Mouse (Mus musculus) kidney, postnatal 0 days (tissue): Measurements from ENCODE around the gene Myo1b. TPM values are rescaled to one million over a fixed set of nuclear protein-coding genes. Genes with fewer than 3 reads are reported as not detected.

Experiments
- ATAC-seq: fragments of 200-750 bp; cut with Nextera tagmentation; replicated peaks from 2 replicates; pipeline ENCODE4 v1.8.0; 2017; ENCODE audit warnings: low read depth, moderate number of reproducible peaks, moderate TSS enrichment, moderate library complexity; ENCODE audit not compliant: low FRiP score
- DNase-seq: peaks from one replicate; pipeline ENCODE4 v3.0.0-alpha.2; 2016; ENCODE audit warnings: low spot score
- H3K27ac ChIP-seq: fragments of 300-500 bp; sonication (generic); 2 replicates; pipeline ENCODE4 v1.5.1; 2014; ENCODE audit warnings: mild to moderate bottlenecking
- H3K27me3 ChIP-seq: fragments of 300-500 bp; sonication (generic); 2 replicates; pipeline ENCODE4 v1.6.1; 2014; ENCODE audit warnings: low read length, mixed read lengths; ENCODE audit not compliant: insufficient read depth
- H3K36me3 ChIP-seq: fragments of 300-500 bp; sonication (generic); 2 replicates; pipeline ENCODE4 v1.6.1; 2014; ENCODE audit warnings: low read length, mixed read lengths; ENCODE audit not compliant: insufficient read depth
- H3K4me1 ChIP-seq: fragments of 300-500 bp; sonication (generic); replicated peaks from 2 replicates; pipeline ENCODE4 v1.6.1; 2014; ENCODE audit warnings: antibody characterized with exemption, low read length, mixed read lengths; ENCODE audit not compliant: insufficient read depth
- H3K4me2 ChIP-seq: fragments of 300-500 bp; sonication (generic); 2 replicates; pipeline ENCODE4 v1.6.1; 2014; ENCODE audit warnings: mild to moderate bottlenecking, low read length, moderate library complexity, mixed read lengths
- H3K4me3 ChIP-seq: fragments of 300-500 bp; sonication (generic); replicated peaks from 2 replicates; pipeline ENCODE4 v1.5.1; 2014; ENCODE audit warnings: low read depth, low read length
- H3K9ac ChIP-seq: fragments of 300-500 bp; sonication (generic); 2 replicates; pipeline ENCODE4 v1.6.1; 2014; ENCODE audit warnings: low read depth, low read length
- H3K9me3 ChIP-seq: fragments of 300-500 bp; sonication (generic); replicated peaks from 2 replicates; pipeline ENCODE4 v1.6.1; 2016; ENCODE audit warnings: low read length, inconsistent platforms, mixed read lengths
- CTCF ChIP-seq: IDR thresholded peaks from 2 replicates; pipeline ENCODE4 v1.5.1; 2016; ENCODE audit warnings: antibody characterized with exemption, low read depth, mild to moderate bottlenecking, moderate library complexity
- WGBS: fragments of 180-500 bp; shearing (Covaris S2); extraction: QIAGEN DNeasy Blood & Tissue Kit; methylation state at CpG from one replicate; pipeline ENCODE4 v1.1.7; 2014; 5-methylcytosine and 5-hydroxymethylcytosine counted together
- polyA plus RNA-seq: library from polyadenylated mRNA; unstranded; fragments of >200 nt; fragmentation: Nextera tagmentation; extraction: Ambion mirVana; gene quantifications from 2 replicates; pipeline ENCODE4 v1.2.1, GENCODE M21; 2015

Gene Myo1b
- polyA plus RNA-seq, 1 experiment from 2014 or later: 58.0 TPM

DNA sequence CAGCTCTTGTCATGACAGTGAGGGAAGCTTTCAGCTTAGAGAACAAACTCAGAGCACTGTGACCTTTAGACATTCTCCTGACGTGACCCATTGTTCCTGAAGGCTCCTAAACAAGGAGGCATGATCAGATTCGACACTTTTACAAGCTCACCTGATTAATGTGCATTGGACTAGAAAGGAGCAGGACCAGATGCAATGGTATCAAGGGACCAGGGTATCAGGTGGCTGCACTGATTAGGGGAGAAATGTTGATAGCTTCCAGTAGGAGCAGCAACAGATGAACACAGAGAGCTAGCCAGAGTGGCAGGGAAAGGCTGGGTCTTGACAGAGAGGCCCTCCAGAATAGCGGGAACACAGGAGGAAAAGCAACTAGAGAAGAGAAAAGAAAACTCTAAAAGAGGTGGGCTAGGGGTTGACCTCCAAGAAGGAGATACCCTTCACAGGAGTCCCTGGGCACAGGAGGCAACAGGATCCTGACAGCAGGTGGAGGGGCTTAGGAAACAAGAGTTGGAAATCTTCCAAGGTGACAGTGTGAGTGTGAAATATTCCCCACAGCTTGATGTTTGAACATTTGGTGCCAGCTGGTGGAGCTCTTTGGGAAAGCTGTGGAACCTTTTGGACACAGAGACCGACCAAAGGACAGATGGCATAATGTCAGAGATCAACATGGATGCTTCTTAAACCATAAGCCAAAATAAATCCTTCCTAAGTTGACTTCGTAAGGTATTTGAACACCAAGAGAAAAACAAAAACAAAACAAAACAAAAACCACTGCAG is 100.8 kb downstream of the Myo1b start:
- no peak overlapping the region for H3K27ac ChIP-seq
- H3K4me2 ChIP-seq: no peak overlapping the region
- H3K4me1 ChIP-seq: no peaks in the 10 kb centered on the region
- no peaks in the 10 kb centered on the region; the same call in 1 of the 2 replicates for H3K36me3 ChIP-seq
- no peak overlapping the region for H3K9ac ChIP-seq
- no peak for TF ChIP-seq CTCF
- DNase-seq (peak; percentile 11), ATAC-seq (no peak)
- 40% methylated on average over 5 of the region's 5 CpGs for WGBS
- H3K4me3 ChIP-seq: no peak overlapping the region
- H3K27me3 ChIP-seq: no peaks in the 10 kb centered on the region
- no peaks in the 10 kb centered on the region for H3K9me3 ChIP-seq

DNA sequence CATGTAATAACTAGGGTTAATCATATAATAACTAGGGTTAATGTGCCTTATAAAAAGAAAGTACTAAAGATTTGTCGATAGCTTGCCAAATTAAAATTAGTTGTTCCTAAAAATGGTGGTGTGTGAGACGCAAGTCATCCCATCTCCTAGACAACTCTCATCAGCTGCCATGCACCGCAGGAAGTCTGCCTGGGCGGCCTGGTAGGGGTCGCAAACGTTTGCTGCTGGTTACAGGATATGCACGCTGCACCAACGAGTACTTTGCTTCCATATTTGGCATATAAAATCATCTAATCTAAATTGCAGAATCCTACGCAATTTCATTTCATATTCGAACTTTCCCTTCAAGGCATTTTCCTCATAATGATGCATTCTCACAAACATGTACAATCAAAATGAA is 107.0 kb downstream of the Myo1b start:
- 86% methylated on average over 10 of the region's 10 CpGs for WGBS
- ATAC-seq: no peak

DNA sequence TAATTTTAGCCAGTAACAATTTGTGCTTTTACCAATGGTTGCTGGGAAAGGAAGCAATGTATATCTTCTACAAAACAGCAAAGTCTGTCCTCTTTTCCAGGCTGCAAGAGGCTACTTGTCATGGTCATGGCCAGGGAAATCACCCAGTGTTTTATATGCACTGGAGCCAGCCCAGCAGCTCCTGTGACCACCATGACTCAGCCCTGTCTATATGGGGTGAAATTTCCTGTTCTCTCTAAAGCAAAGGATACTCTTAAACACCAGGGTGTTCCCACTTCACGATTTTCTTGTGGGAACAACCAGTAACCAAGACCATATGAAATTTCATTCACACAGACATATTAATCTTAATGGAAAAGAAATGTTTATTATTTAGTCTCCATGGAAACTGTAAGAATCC is 107.6 kb downstream of the Myo1b start:
- H3K4me2 ChIP-seq: no peak overlapping the region
- H3K27ac ChIP-seq: no peak overlapping the region
- DNase-seq (no peak), ATAC-seq (no peak)
- 77% methylated on average over 1 of the region's 1 CpGs for WGBS
- no peak for TF ChIP-seq CTCF
- no peaks in the 10 kb centered on the region for H3K9me3 ChIP-seq
- H3K9ac ChIP-seq: no peak overlapping the region
- H3K4me1 ChIP-seq: no peaks in the 10 kb centered on the region
- no peak overlapping the region for H3K4me3 ChIP-seq
- no peaks in the 10 kb centered on the region; the same call in 1 of the 2 replicates for H3K36me3 ChIP-seq
- no peaks in the 10 kb centered on the region for H3K27me3 ChIP-seq

More for the DNA sequence above, 107.0 kb downstream of the Myo1b start:
- H3K27ac ChIP-seq: no peak overlapping the region
- H3K4me1 ChIP-seq: no peaks in the 10 kb centered on the region
- no peak overlapping the region for H3K9ac ChIP-seq
- H3K27me3 ChIP-seq: no peaks in the 10 kb centered on the region
- no peak overlapping the region for H3K4me3 ChIP-seq
- H3K4me2 ChIP-seq: no peak overlapping the region
- no peak for TF ChIP-seq CTCF
- no peaks in the 10 kb centered on the region for H3K9me3 ChIP-seq
- DNase-seq: no peak
- H3K36me3 ChIP-seq: no peaks in the 10 kb centered on the region

DNA sequence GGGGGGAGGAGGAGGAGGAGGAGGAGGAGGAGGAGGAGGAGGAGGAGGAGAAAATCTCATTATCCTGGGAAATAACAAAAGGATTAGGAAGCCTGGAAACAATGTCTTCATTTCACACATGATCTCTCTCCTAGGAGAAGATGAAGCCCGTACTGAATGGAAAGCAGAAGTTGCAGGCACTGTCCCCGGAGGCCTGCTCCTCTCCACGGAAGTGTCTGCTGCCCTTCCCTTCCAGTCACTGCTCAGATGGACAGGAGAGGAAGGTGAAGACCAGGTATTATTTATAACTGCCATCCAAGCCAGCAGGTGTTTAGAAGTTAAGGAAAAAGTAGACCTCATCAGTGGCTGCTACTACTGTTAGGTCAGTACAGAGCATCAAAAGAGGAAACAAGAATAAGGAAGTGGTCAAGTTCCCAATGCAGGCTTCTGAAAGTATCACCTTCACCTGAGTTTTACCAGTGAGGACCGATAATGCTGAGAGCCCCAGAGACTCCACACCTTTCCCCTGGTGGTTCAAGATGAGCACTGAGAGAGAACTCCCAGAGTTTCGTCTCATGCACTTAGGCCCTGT is 110.7 kb downstream of the Myo1b start:
- Histone ChIP-seq H3K9ac (no peak overlapping the region), H3K36me3 (peaks cover 13% of the 10 kb centered on the region; the same call in 1 of the 2 replicates), H3K4me3 (no peak overlapping the region), H3K4me2 (no peak overlapping the region), H3K4me1 (no peaks in the 10 kb centered on the region), H3K9me3 (no peaks in the 10 kb centered on the region), H3K27ac (no peak overlapping the region), H3K27me3 (no peaks in the 10 kb centered on the region)
- TF ChIP-seq CTCF: no peak
- DNase-seq: no peak
- no peak for ATAC-seq
- 74% methylated on average over 5 of the region's 5 CpGs for WGBS

DNA sequence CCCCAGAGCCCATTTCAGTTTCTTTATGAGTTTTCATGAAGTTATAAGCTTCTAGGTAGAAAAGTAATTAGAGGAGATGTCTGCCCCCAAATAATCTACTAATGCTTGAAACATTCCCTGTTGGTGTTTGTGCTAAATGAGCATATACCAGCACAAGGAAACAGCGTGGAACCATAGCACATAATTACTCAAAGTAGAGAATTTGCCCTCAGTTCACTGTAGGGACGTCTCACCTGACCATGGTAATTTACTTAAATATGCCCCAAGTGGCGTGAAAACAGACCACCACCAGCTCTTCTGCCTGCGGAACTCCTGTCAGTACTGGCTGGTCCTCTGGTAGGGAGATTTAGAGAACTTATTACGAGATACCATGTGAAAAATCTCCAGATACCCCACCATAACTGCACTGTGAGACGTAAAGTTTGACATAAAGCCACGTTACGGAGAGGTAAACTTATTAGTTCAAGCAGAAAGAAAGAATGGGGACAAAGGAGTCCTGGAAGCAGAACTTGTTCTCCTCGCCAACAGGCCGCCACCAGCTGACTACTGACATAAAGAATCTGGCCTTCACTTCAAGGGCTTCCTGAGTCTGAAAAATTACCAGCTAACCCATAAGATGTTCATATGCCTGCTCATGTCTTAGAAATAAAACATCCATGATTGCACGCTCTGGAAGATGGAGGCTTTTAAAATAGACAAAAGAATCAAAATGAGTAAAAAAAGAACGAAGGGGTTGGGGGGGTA is 111.4 kb downstream of the Myo1b start:
- Histone ChIP-seq H3K27ac (no peak overlapping the region), H3K4me2 (no peak overlapping the region), H3K9ac (no peak overlapping the region), H3K9me3 (no peaks in the 10 kb centered on the region), H3K4me3 (no peak overlapping the region), H3K4me1 (no peaks in the 10 kb centered on the region), H3K27me3 (no peaks in the 10 kb centered on the region), H3K36me3 (peaks cover 13% of the 10 kb centered on the region; the same call in 1 of the 2 replicates)
- 71% methylated on average over 12 of the region's 12 CpGs for WGBS
- TF ChIP-seq CTCF: no peak
- DNase-seq: peak; percentile 34
- ATAC-seq: no peak

DNA sequence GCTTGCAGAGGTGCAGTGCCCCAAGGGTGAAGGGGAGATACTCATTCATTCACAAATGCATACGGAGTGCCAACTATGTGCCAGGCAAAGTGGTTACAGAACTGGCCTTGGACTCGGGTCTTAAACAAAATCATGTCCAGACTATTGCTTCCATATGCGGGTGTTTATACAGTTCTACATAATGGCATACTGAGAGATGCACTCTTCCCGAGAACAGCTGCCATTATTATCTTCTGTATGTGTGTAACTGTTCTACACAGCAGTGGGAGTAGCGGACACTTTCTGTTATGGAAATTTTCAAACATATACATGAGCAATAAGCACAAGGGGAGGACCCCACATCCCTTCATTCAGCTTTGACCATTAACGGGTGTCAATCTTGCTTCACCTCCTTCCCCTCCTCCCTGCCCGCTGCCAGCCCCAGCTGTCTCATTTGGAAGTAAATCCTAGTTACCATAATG is 117.8 kb downstream of the Myo1b start:
- H3K4me1 ChIP-seq: no peaks in the 10 kb centered on the region
- no peak overlapping the region for H3K4me2 ChIP-seq
- H3K4me3 ChIP-seq: no peak overlapping the region
- no peak for ATAC-seq
- 0 out of 2 replicates have a peak, but pooled peaks cover 24% of the 10 kb centered on the region for H3K36me3 ChIP-seq
- H3K9ac ChIP-seq: no peak overlapping the region
- DNase-seq: no peak
- H3K9me3 ChIP-seq: no peaks in the 10 kb centered on the region
- TF ChIP-seq CTCF: no peak
- H3K27me3 ChIP-seq: no peaks in the 10 kb centered on the region
- WGBS: 83% methylated on average over 7 of the region's 7 CpGs
- no peak overlapping the region for H3K27ac ChIP-seq
